Mouse (Mus musculus) stomach, postnatal 0 days (tissue): ENCODE results near the gene Speer4c. TPM values are rescaled to one million over a fixed set of nuclear protein-coding genes. Genes with fewer than 3 reads are reported as not detected.
"Not testable (repeated sequence)": the region's sequence is repeated elsewhere in the genome, so short reads cannot be mapped to it uniquely, and the experiment has no call there.

ENCODE experiments used
- ATAC-seq: fragments of 200-750 bp; cut with Nextera tagmentation; 2 replicates; pipeline ENCODE4 v1.8.0; 2017; ENCODE audit not compliant: low FRiP score, low TSS enrichment
- DNase-seq: peaks from one replicate; pipeline ENCODE4 v3.0.0-alpha.2; 2016; ENCODE audit warnings: low spot score
- H3K27ac ChIP-seq: fragments of 300-500 bp; sonication (generic); replicated peaks from 2 replicates; pipeline ENCODE4 v1.5.1; 2014; ENCODE audit warnings: mild to moderate bottlenecking, control low read depth
- H3K27me3 ChIP-seq: fragments of 300-500 bp; sonication (generic); 2 replicates; pipeline ENCODE4 v1.6.1; 2014; ENCODE audit warnings: low read length; ENCODE audit not compliant: control insufficient read depth, insufficient read depth
- H3K36me3 ChIP-seq: fragments of 300-500 bp; sonication (generic); 2 replicates; pipeline ENCODE4 v1.6.1; 2014; ENCODE audit warnings: low read length, mixed read lengths; ENCODE audit not compliant: control insufficient read depth, insufficient read depth
- H3K4me1 ChIP-seq: fragments of 300-500 bp; sonication (generic); replicated peaks from 2 replicates; pipeline ENCODE4 v1.6.1; 2014; ENCODE audit warnings: antibody characterized with exemption; ENCODE audit not compliant: control insufficient read depth, insufficient read depth
- H3K4me2 ChIP-seq: fragments of 300-500 bp; sonication (generic); replicated peaks from 2 replicates; pipeline ENCODE4 v1.6.1; 2014; ENCODE audit warnings: low read depth, mild to moderate bottlenecking, control low read depth, moderate library complexity
- H3K4me3 ChIP-seq: fragments of 300-500 bp; sonication (generic); 2 replicates; pipeline ENCODE4 v1.5.1; 2014; ENCODE audit warnings: low read depth, low read length, control low read depth
- H3K9ac ChIP-seq: fragments of 300-500 bp; sonication (generic); 2 replicates; pipeline ENCODE4 v1.6.1; 2014; ENCODE audit warnings: mild to moderate bottlenecking, low read length, control low read depth, mixed read lengths
- H3K9me3 ChIP-seq: fragments of 300-500 bp; sonication (generic); 2 replicates; pipeline ENCODE4 v1.6.1; 2016; ENCODE audit warnings: low read length; ENCODE audit not compliant: control insufficient read depth
- CTCF ChIP-seq: IDR thresholded peaks from 2 replicates; pipeline ENCODE4 v1.5.1; 2016; ENCODE audit warnings: antibody characterized with exemption, low read depth, mild to moderate bottlenecking, moderate library complexity
- EP300 ChIP-seq: optimal IDR thresholded peaks from 2 replicates; pipeline ENCODE3; 2016; ENCODE audit warnings: antibody characterized with exemption
- WGBS: fragments of 180-500 bp; shearing (Covaris S2); extraction: QIAGEN DNeasy Blood & Tissue Kit; methylation state at CpG from one replicate; pipeline ENCODE4 v1.1.7; 2014; 5-methylcytosine and 5-hydroxymethylcytosine counted together
- polyA plus RNA-seq: library from polyadenylated mRNA; unstranded; fragments of >200 nt; fragmentation: Nextera tagmentation; extraction: Ambion mirVana; gene quantifications from 2 replicates; pipeline ENCODE4 v1.2.1, GENCODE M21; 2015

Speer4c gene
- polyA plus RNA-seq, result 0.23 TPM in 1 of 2 replicates, not detected in the other

DNA sequence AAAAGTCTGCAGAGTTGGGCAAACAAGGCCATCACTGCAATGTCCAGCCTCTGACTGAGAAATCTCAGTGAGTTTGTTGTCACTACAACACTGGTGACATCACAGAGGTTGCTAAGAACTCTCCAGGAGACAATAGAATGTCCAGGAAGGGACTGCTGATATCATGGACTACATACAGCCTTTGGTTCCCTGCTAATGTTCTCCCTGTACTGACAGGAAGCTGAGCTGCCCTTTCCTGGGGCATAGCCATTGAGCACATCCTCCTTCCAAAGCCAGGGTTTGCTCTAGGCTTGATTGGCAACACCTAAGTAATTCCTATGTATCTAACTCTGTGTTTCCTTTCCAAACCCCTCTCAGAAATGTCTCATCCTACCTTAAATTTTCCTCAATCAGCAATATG is at the start of gene Speer4c:
Speer4c (minus strand) TSS at position 101 of the 400 bp plus-strand sequence.
- H3K27me3 ChIP-seq, H3K9me3 ChIP-seq, DNase-seq, H3K4me1 ChIP-seq, ATAC-seq, H3K4me2 ChIP-seq, H3K27ac ChIP-seq, H3K9ac ChIP-seq, H3K4me3 ChIP-seq, H3K36me3 ChIP-seq: not testable (repeated sequence)

DNA sequence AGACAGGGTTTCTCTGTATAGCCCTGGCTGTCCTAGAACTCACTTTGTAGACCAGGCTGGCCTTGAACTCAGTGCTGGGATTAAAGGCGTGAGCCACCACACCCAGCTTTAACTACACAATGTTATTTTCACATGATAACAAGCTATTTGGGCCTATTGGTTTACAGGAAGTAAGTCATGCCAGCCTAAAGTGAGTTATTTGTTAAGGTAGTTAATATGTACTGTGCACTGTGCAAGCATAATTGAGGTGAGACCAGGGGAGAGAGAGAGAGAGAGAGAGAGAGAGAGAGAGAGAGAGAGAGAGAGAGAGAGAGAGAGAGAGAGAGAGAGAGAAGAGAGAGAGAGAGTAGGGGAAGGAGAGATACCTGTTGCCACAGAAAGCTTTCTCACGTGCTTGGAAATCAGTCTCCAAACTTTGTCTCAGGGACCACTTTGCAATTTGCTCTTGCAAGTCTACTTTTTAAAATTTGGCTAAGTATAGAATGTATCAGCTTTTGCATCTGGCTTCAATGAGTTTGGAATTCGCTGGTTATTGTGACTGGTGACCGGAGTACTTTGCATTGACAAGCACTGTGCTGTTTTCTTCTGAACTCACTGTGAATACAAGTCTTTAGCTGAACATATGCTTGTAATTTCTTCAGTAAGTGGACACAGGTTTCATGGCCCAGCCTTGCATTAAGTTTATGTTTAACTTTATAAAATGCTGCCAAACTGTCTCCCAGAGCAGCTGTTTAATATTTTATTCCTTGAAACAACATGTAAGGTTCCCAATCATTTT is 33.6 kb upstream of the Speer4c start:
- no peaks in the 10 kb centered on the region for H3K27me3 ChIP-seq
- no peak for ATAC-seq
- WGBS, result 75% methylated on average over 4 of the region's 4 CpGs

DNA sequence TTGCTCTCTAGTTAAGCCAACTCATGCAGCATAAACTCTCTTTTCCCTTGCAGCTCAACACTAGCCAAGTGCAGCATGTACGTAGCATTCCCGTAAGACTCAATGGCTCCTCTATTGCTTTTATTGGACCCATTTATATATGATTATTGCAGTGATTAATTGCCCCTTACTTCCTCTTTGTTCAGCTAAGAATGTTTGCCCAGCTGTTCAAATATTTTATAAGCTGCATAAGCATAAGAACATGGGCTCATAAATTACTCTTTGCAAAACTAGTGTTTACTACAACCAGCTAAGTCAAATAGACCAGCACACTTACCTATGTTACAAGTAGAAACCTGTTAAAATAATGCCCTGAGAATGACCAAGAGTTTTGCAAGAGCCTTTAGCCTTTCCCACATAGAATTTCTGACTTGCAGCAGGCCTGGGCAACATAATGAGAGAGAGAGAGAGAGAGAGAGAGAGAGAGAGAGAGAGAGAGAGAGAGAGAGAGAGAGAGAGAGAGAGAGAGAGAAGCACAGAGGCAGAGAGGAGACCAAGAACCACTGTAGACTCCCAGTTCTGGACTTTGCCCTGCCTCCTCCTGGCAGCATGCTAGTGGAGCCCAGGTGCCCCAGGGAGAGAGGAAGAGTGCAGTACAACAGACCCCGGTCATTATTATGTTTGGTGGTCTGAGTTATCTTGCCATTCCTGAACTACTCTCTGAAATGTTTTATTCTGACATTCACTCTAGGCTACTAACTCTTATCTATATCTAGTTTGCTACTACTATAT is 20.2 kb upstream of the Speer4c start:
- WGBS, result 42% methylated on average over 3 of the region's 3 CpGs

More for the DNA sequence above, 33.6 kb upstream of the Speer4c start:
- H3K27ac ChIP-seq, result no peak overlapping the region
- H3K4me2 ChIP-seq, result no peak overlapping the region
- H3K9ac ChIP-seq, result no peak overlapping the region
- H3K9me3 ChIP-seq, result no peaks in the 10 kb centered on the region
- no peaks in the 10 kb centered on the region for H3K4me1 ChIP-seq
- H3K4me3 ChIP-seq, result no peak overlapping the region
- DNase-seq, result no peak
- TF ChIP-seq CTCF (no peak), EP300 (no peak)
- H3K36me3 ChIP-seq, result no peaks in the 10 kb centered on the region

DNA sequence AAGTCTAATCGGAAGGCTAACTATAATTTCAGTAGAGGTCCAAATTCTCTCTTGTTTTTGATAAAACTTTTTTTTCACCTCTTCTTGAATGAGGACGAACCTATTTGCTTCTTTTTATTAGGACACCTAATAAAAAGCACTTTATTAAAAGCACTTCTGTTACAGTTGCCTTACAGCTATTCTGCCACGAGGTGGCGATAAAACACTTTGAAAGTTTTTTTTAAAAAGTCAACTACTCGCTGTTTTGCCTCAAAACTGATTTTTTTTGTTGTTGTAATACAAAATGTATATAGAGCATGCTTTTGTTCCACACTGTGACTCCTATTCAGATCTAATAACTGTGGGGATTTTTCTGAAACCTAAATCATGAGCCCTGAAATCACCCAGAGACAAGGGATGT is 11.2 kb downstream of the Speer4c start:
- not testable (repeated sequence) for H3K9me3 ChIP-seq, H3K36me3 ChIP-seq, H3K9ac ChIP-seq, H3K4me3 ChIP-seq, H3K27ac ChIP-seq, ATAC-seq, H3K4me2 ChIP-seq, H3K27me3 ChIP-seq, DNase-seq, H3K4me1 ChIP-seq
- WGBS, result 24% methylated on average over 5 of the region's 5 CpGs
- TF ChIP-seq CTCF, result peak; percentile 58

More for the DNA sequence above, 20.2 kb upstream of the Speer4c start:
- H3K4me2 ChIP-seq, result no peak overlapping the region
- ATAC-seq (peak; percentile 91), DNase-seq (peak; percentile 44)
- H3K9ac ChIP-seq, result no peak overlapping the region
- TF ChIP-seq CTCF (no peak), EP300 (no peak)
- no peaks in the 10 kb centered on the region for H3K27me3 ChIP-seq
- H3K9me3 ChIP-seq, result no peaks in the 10 kb centered on the region
- H3K4me1 ChIP-seq, result no peaks in the 10 kb centered on the region
- no peak overlapping the region for H3K4me3 ChIP-seq
- H3K36me3 ChIP-seq, result no peaks in the 10 kb centered on the region
- no peak overlapping the region for H3K27ac ChIP-seq

DNA sequence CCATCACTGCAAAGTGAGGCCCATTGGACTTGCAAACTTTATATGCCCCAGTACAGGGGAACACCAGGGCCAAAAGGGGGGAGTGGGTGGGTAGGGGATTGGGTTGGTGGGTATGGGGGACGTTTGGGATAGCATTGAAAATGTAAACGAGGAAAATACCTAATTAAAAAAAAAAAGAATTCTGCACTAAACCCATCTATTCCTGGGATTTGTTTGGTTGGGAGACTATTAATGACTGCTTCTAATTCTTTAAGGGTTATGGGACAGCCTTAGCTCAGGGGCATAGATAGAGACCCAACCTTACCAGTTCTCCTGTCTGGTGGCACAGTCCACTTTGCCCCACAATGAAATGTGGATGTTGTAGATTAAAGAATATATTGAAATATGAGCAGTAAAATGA is 16.4 kb downstream of the Speer4c start:
- 39% methylated on average over 2 of the region's 2 CpGs for WGBS
- not testable (repeated sequence) for H3K4me3 ChIP-seq, H3K27me3 ChIP-seq, H3K4me2 ChIP-seq, H3K9me3 ChIP-seq, H3K4me1 ChIP-seq, DNase-seq, H3K9ac ChIP-seq, H3K27ac ChIP-seq, H3K36me3 ChIP-seq
- ATAC-seq, result 0 out of 2 replicates have a peak, but pooled peaks have one; percentile 53

DNA sequence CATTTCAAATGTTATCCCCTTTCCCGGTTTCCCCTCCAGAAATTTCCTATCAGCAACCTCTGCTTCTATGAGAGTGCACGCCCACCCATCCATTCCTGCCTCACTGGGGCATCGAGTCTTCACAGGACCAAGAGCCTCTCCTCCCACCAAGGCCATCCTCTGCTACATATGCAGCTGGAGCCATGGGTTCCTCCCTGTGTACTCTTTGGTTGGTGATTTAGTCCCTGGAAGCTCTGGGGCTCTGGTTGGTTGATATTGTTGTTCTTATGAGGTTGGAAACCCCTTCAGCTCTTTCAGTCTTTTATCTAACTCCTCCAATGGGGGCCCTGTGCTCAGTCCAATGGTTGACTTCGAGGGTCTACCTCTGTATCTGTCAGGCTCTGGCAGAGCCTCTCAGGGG is 22.2 kb downstream of the Speer4c start:
- not testable (repeated sequence) for H3K4me1 ChIP-seq, H3K4me2 ChIP-seq, DNase-seq, H3K36me3 ChIP-seq, H3K27me3 ChIP-seq, H3K9ac ChIP-seq, H3K4me3 ChIP-seq, H3K27ac ChIP-seq, H3K9me3 ChIP-seq
- 81% methylated on average over 4 of the region's 4 CpGs for WGBS
- ATAC-seq, result 0 out of 2 replicates have a peak, but pooled peaks have one; percentile 41

DNA sequence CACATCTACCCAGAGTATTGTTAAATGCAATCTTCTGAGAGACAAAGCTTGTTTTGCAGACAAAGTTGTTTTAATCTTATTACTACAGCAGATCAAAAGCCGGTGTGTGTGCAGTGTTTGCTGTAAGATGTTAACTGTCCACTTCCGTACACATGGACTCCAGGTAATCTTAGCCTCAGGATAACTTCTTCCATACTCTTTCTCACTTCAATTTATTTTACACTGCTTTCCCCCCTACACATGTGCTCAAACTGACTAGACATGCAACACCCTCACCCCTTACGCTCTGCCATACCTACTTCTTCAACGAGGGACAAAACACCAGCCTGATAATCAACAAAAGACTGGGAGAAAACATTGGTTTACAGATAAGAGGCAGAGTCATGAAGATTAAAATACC is 23.2 kb downstream of the Speer4c start:
- H3K36me3 ChIP-seq, DNase-seq, H3K4me1 ChIP-seq, H3K9me3 ChIP-seq, H3K4me3 ChIP-seq, H3K9ac ChIP-seq, H3K27ac ChIP-seq, H3K27me3 ChIP-seq, H3K4me2 ChIP-seq, ATAC-seq: not testable (repeated sequence)
- 68% methylated on average over 4 of the region's 4 CpGs for WGBS

DNA sequence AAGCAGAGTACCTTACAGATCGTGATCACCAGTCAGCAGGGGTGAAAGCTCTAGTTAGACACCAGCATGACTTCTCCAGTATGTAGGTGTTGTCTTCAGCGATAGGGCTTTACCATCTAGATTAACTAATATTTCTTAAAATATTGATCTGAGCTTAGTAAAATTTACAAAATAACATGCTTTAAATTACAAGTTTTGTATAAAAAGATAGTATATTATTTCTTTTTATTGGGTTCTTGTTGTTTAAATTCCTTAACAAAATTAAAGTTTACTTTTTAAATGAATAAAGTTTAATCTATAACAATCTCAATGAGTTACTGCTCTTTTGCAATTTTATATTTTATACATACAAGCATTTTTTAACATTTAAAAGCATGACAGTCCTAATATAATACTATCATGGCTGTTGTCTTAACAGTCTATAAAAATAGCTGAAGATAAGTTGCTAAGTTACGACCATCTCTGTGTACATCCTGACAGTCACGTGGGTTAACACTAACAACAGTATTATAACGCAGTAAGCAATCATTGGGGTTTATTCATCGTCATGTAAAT is 24.3 kb downstream of the Speer4c start:
- not testable (repeated sequence) for H3K4me1 ChIP-seq, H3K4me3 ChIP-seq, DNase-seq, H3K36me3 ChIP-seq, H3K9ac ChIP-seq, H3K27ac ChIP-seq, H3K9me3 ChIP-seq, H3K27me3 ChIP-seq, H3K4me2 ChIP-seq
- peak; percentile 86 for ATAC-seq
- WGBS, result 66% methylated on average over 6 of the region's 6 CpGs
